Mouse (Mus musculus): ENCODE results near the gene Nags. TPM values are rescaled to one million over a fixed set of nuclear protein-coding genes. Genes with fewer than 3 reads are reported as not detected.
A peak's percentile ranks its signal among the peaks of the same experiment; 100 is the strongest.
"Not testable (repeated sequence)": the region's sequence is repeated elsewhere in the genome, so short reads cannot be mapped to it uniquely, and the experiment has no call there.

Nags gene
- total and polyA plus RNA-seq, 2 experiments from 2014 or later = not detected

DNA sequence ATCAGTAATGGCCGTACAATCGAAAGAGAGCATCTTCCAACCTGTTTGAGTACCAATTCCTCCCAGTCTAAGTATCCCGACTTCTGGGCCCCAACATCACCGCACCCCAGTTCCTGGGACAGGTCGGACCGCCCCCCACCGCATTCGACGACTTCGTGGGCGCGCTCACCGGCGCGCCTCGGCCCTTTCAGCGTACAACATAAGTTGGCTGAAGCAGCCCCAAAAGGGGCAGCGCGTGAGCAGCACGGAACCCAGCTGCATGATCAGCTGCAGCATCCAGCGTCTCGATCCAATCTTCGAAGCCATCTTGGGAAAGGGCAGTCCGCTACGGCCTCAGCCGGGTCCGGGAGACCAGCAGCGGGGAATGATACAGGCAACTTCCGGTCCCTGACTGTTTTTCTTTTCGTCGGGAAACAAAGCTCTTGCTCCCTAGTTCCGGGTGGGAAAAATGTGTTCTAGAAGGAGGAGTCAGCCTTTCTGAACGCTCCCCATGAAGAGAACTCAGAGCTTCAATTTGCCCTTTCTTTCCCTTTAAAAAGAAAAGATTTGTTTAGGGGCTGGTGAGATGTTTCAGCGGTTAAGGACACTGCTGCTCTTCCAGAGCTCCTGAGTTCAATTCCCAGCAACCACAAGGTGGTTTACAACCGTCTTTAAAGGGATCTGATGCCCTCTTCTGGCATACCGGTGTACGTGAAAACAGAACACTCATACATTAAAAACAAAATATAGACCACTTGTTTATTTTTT, 10.9 kb downstream of the Nags start, which contains the start of gene Tmem101:
TSS of gene Tmem101 (minus strand) at position 366 of the 747 bp plus-strand sequence.
- Histone ChIP-seq H3K27ac (ENCODE audit: low read depth) (0 out of 2 replicates have a peak within 1 kb of the TSS, but pooled peaks have one; percentile 43), H3K4me1 (ENCODE audit: control insufficient read depth, insufficient read depth) (peaks cover 6% of the 10 kb centered on the region), H3K36me3 (replicated peaks; ENCODE audit: control insufficient read depth, insufficient read depth, low read length) (peaks cover 18% of the 10 kb centered on the region), H3K27me3 (ENCODE audit: control insufficient read depth, insufficient read depth, low read length) (no peaks in the 10 kb centered on the region), H3K4me2 (ENCODE audit: low read depth, low read length) (peak within 1 kb of the TSS; percentile 95), H3K9ac (replicated peaks; ENCODE audit: low read depth, low read length) (peak within 1 kb of the TSS; percentile 68), H3K9me3 (replicated peaks; ENCODE audit: control insufficient read depth, low read length) (no peaks in the 10 kb centered on the region), H3K4me3 (ENCODE audit: low read depth, low read length) (peak within 1 kb of the TSS; percentile 79)
- TF ChIP-seq EP300 (IDR thresholded peaks at IDR 0.05; ENCODE audit: low read depth) = no peak
- peak; percentile 26 for TF ChIP-seq CTCF (IDR thresholded peaks at IDR 0.05; ENCODE audit: low read depth)
- peak; percentile 84 for DNase-seq (ENCODE audit: low spot score)
- WGBS = under 1% methylated on average over 37 of the region's 37 CpGs
- ATAC-seq (ENCODE audit: insufficient read depth, low read depth) = peak; percentile 90

DNA sequence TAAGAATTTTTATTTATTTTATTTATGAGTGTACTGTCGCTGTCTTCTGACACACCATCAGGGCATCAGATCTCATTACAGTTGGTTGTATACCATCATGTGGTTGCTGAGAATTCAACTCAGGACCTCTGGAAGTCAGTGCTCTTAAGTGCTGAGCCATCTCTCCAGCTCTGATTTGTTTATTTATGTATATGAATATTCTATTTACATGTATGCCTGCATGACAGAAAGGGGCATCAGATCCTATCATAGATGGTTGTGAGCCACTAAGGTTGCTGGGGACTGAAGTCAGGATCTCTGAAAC, 11.4 kb downstream of the Nags start:
- WGBS = 9% methylated on average over 1 of the region's 1 CpGs
- no peaks in the 10 kb centered on the region for H3K27me3 ChIP-seq (ENCODE audit: control insufficient read depth, insufficient read depth, low read length)
- no peak overlapping the region for H3K9ac ChIP-seq (replicated peaks; ENCODE audit: low read depth, low read length)
- ATAC-seq (ENCODE audit: insufficient read depth, low read depth) (no peak), DNase-seq (ENCODE audit: low spot score) (no peak)
- no peak for TF ChIP-seq CTCF (IDR thresholded peaks at IDR 0.05; ENCODE audit: low read depth)
- no peak for TF ChIP-seq EP300 (IDR thresholded peaks at IDR 0.05; ENCODE audit: low read depth)
- no peaks in the 10 kb centered on the region for H3K9me3 ChIP-seq (replicated peaks; ENCODE audit: control insufficient read depth, low read length)
- H3K27ac ChIP-seq (ENCODE audit: low read depth) = no peak overlapping the region
- peaks cover 23% of the 10 kb centered on the region for H3K36me3 ChIP-seq (replicated peaks; ENCODE audit: control insufficient read depth, insufficient read depth, low read length)
- H3K4me1 ChIP-seq (ENCODE audit: control insufficient read depth, insufficient read depth) = peaks cover 6% of the 10 kb centered on the region
- no peak overlapping the region for H3K4me2 ChIP-seq (ENCODE audit: low read depth, low read length)
- H3K4me3 ChIP-seq (ENCODE audit: low read depth, low read length) = no peak overlapping the region; the same call in 1 of the 2 replicates

DNA sequence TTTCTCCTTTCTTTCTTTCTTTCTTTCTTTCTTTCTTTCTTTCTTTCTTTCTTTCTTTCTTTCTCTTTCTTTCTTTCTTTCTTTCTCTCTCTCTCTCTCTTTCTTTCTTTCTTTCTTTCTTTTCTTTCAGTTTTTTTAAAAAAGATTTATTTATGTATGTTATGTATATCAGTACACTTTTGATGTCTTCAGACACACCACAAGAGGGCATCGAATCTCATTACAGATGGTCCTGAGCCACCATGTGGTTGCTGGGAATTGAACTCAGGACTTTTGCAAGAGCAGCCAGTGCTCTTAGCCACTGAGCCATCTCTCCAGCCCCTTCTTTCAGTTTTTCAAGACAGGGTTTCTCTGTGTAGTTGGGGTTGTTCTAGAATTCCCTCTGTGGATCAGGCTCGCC, 12.7 kb downstream of the Nags start:
- not testable (repeated sequence) for H3K27me3 ChIP-seq (ENCODE audit: control insufficient read depth, insufficient read depth, low read length); H3K4me3 ChIP-seq (ENCODE audit: low read depth, low read length); H3K4me1 ChIP-seq (ENCODE audit: control insufficient read depth, insufficient read depth); H3K9ac ChIP-seq (replicated peaks; ENCODE audit: low read depth, low read length); ATAC-seq (ENCODE audit: insufficient read depth, low read depth); H3K9me3 ChIP-seq (replicated peaks; ENCODE audit: control insufficient read depth, low read length); H3K27ac ChIP-seq (ENCODE audit: low read depth); DNase-seq (ENCODE audit: low spot score); H3K4me2 ChIP-seq (ENCODE audit: low read depth, low read length)
- peaks cover 26% of the 10 kb centered on the region for H3K36me3 ChIP-seq (replicated peaks; ENCODE audit: control insufficient read depth, insufficient read depth, low read length)
- WGBS = 81% methylated on average over 2 of the region's 2 CpGs

DNA sequence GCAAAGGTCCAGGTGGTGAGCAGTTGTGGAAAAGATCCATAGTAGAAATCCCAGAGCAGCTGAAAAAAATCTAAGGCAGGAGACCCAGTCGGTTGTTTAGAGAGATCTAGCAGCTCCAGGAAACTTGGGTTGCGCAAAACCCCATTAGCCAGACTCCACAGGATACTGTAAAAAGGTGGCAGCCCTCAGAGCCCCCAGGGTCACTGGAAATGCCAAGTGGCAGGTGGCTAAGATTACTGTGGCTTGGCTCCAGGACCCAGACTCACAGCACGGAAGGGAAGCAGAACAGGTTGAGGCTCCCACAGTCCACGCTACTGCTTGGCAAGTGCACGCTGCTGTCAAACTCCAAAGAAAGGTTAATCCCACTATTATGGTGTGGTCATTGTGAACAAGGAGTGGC, 14.5 kb downstream of the Nags start:
- H3K27me3 ChIP-seq (ENCODE audit: control insufficient read depth, insufficient read depth, low read length) = no peaks in the 10 kb centered on the region
- no peak for ATAC-seq (ENCODE audit: insufficient read depth, low read depth)
- peaks cover 6% of the 10 kb centered on the region for H3K4me1 ChIP-seq (ENCODE audit: control insufficient read depth, insufficient read depth)
- no peak overlapping the region for H3K4me3 ChIP-seq (ENCODE audit: low read depth, low read length)
- WGBS = 68% methylated on average over 5 of the region's 5 CpGs
- TF ChIP-seq EP300 (IDR thresholded peaks at IDR 0.05; ENCODE audit: low read depth) (no peak), CTCF (IDR thresholded peaks at IDR 0.05; ENCODE audit: low read depth) (no peak)
- H3K4me2 ChIP-seq (ENCODE audit: low read depth, low read length) = no peak overlapping the region
- peaks cover 28% of the 10 kb centered on the region for H3K36me3 ChIP-seq (replicated peaks; ENCODE audit: control insufficient read depth, insufficient read depth, low read length)
- DNase-seq (ENCODE audit: low spot score) = no peak
- H3K9me3 ChIP-seq (replicated peaks; ENCODE audit: control insufficient read depth, low read length) = no peaks in the 10 kb centered on the region
- H3K9ac ChIP-seq (replicated peaks; ENCODE audit: low read depth, low read length) = no peak overlapping the region
- no peak overlapping the region for H3K27ac ChIP-seq (ENCODE audit: low read depth)

DNA sequence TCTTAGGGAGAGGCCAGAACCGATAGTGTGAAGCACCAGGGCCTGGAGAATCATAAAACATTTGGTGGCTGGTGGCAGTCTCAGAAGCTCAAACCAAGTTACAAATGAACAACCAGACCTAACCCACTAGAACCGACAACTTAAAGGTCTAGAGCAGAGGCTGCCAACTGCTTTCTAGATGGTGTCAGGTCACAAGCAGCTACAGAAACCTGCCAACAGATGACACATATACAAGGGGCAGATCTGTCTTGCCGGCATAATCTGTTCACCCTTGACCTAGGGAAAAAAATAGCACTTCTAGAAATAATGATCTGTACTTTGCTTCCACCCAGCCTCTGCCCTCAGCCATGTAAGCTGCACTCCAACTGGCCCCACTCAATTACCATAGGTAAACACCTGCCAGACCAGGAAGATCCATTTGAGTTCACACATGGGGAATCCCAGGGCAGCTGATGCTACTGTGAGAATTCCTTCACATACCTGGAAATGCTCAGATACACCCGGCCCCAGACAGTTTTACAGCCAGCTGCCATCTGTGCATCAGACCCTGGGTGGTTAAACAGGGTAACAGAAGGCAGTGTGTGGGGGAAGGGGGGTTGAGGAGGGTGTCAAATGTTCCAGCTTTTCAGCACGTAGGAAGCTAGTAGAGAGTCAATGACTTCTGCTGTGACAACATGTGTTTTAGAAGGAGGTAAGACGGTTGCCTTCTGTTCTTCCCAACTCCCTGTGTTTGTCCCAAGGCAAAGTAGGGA, 20.8 kb downstream of the Nags start:
- Histone ChIP-seq H3K9ac (replicated peaks; ENCODE audit: low read depth, low read length) (no peak overlapping the region), H3K9me3 (replicated peaks; ENCODE audit: control insufficient read depth, low read length) (no peaks in the 10 kb centered on the region), H3K27me3 (ENCODE audit: control insufficient read depth, insufficient read depth, low read length) (no peaks in the 10 kb centered on the region), H3K27ac (ENCODE audit: low read depth) (no peak overlapping the region), H3K4me3 (ENCODE audit: low read depth, low read length) (no peak overlapping the region), H3K4me1 (ENCODE audit: control insufficient read depth, insufficient read depth) (no peaks in the 10 kb centered on the region), H3K4me2 (ENCODE audit: low read depth, low read length) (no peak overlapping the region), H3K36me3 (replicated peaks; ENCODE audit: control insufficient read depth, insufficient read depth, low read length) (peaks cover 71% of the 10 kb centered on the region)
- ATAC-seq (ENCODE audit: insufficient read depth, low read depth) = no peak
- WGBS = 52% methylated on average over 6 of the region's 6 CpGs
- no peak for DNase-seq (ENCODE audit: low spot score)
- no peak for TF ChIP-seq CTCF (IDR thresholded peaks at IDR 0.05; ENCODE audit: low read depth)
- TF ChIP-seq EP300 (IDR thresholded peaks at IDR 0.05; ENCODE audit: low read depth) = no peak
